Mouse (Mus musculus): ENCODE results near the gene Prr5.
A peak's percentile ranks its signal among the peaks of the same experiment; 100 is the strongest.

The Prr5 gene

DNA sequence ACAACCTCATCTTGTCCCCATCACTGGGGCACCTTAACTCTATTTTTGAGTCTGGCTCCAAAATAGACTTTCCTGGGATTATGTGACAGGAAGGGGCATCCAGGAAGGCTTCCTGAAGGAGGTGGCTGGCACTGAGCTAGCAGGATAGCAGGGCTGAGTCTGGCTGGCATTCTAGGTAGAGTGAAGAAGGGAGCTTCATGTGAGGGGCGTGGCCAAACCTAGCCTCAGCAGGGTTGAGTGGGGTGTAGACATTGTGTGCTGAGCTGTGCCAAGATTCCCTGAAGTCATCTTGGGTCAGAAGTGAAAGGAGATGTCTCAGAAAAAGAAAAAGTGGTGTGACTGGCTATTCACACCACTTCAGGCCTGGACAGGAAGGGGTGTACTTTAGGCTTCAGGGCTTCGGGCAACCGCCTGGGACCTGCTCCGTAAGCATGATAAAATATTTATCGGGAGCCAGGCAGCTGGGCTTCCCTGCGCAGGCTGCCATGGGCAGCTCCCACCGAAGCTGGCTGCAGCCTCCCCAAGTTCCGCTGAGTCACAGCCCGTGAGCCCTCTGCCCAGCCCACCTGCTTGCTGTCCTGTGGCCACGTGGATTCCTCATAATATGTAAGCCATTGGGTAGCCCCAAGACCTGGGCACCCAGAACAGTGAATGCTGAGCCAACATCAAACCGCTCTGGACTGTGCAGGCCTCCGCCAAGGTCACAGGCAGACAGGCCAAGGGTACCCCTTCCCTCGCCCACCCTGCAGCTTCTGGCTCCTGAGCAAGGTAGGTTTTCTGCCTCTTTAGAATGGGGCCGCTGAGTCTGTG is at the start of gene Prr5:
TSS of gene Prr5 (plus strand) at position 683 of the 810 bp plus-strand sequence.
- DNase-seq = no peak

DNA sequence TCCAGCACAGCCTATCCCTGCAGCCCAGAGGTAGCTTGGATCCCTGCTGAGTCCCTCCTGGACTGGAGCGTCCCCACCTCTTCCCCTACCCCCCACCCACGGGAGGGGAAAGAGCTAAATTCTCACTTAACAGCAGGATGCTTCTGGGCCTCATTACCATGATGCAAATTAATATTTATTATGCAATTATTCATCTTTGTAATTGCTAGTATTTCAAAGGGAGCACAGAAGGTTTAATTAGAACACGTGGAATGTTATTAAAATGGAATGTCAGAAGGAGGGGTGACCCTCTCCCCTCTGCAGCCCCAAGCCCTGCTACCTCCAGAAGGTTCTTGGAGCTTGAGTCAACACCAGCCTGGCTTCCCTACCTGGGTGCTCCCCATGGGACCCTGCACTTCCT is 49.4 kb upstream of the Prr5 start:
- DNase-seq = no peak

GRCm38 (mm10) chr15:84621722-84622428 is 47.5 kb upstream of the Prr5 start:
- DNase-seq = no peak

GRCm38 (mm10) chr15:84624870-84625269 is 44.5 kb upstream of the Prr5 start:
- no peak for DNase-seq

DNA sequence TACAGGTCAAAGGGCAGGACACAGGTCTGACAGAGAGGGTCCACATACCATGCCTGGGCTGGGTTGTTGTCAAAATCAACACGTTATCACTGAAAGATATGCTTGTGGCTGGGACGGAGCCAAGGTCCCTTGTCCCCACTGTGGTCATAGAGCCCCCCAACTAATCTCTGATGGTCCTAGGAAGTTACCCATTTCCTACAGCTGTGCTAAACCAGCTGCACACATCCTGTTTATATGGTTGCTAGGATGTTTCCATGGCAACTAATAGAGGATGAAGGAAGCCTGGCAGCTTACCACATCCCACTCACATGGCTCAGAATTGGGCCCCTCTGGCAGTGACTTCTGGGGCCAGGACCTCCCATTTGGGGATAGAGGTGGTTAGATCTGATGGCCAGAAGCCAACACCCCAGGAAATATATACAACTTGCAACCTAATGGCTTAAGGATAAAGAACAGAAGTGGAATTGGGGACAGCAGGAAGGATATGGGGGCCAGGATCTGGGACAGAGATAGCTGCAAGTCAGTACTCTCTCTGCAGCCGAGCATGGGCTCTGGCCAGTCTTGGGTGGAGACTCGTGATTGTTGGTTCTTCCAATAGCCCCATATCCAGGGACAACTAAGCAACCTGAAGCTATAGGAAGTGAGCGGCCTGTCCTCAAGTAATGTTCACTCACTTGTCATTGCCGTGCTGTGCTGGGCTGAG is 43.6 kb upstream of the Prr5 start:
- DNase-seq = peak; percentile 25

- no peak for DNase-seq
Measured at GRCm38 (mm10) chr15:84627308-84627707, 42.1 kb upstream of the Prr5 start.

- peak; percentile 55 for DNase-seq
Measured at GRCm38 (mm10) chr15:84629680-84630079, 39.7 kb upstream of the Prr5 start.

DNA sequence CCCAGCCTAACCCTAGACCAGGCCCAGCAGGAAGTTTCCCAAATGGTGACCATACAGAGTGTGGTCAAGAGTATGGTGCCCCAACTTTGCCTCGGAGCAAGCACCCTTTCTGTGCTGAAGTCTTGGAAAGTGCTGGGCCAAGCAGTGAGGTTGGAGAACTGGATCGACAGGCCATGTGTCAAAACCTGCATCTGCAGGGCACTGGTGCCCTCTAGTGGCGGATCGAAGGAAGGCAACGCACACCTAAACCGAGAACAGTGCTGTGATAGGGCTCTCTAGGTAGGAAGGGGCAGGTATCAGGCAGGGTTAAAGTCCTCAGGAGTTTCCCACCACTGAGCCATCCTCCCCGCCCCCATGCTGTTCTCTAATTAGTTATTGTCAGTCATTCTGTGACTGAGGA is 37.9 kb upstream of the Prr5 start:
- DNase-seq = peak; percentile 73

GRCm38 (mm10) chr15:84634361-84634760 is 35.1 kb upstream of the Prr5 start:
- DNase-seq = no peak

GRCm38 (mm10) chr15:84638405-84638804 is 31.0 kb upstream of the Prr5 start:
- DNase-seq = no peak

DNA sequence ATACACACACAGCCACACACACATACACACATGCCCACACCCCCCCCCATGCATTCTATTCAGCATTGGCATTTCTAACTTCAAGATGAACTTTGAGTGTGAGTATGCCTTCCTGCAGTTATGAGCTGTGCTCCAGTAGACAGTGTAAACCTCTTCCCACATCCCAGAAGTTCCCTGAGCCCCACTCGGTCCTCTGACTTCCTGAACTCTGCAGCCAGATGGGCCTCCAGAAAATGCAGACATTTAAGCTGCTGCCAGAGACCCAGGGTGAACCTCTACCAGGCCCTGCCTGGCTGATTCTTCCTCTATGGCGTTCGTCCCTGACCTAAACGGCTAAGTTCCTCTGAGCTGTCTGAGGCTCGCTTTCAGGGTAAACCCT is 30.4 kb upstream of the Prr5 start:
- DNase-seq = no peak

DNA sequence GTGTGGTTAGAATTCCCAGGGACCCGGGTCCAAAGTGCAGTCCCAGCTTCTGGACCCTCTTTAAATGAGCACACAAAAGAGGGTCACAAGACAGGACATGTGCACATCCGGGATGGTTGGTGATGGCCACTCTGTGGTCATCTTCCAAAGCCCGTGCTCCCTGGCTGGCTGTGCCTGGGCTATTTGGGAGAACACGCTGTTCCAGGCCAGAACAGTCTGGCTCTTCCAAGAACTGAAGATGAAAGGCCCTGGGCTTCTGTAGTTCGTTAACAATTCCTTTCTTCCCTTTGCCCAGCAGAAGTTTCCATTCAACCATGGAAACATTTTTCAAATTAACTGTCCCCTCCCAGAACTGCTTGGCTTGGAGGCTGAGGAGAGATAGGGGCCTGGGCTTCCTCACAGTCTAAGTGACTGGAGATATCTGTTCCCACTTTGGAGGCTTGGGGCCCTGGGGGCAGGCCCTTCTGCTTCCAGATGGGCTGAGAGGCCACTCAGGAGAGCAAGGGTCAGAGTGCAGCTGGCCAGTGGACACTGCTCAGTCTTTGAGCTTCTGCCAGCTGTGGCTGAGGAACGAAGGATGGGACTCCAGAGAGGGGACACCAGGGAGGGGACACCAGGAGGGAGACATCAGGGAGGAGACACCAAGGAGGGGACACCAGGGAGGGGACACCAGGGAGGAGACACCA is 29.8 kb upstream of the Prr5 start:
- no peak for DNase-seq

- no peak for DNase-seq
Measured at GRCm38 (mm10) chr15:84640722-84641121, 28.7 kb upstream of the Prr5 start.

GRCm38 (mm10) chr15:84641127-84641526 is 28.3 kb upstream of the Prr5 start:
- no peak for DNase-seq

- no peak for DNase-seq
Measured at GRCm38 (mm10) chr15:84641948-84642347, 27.5 kb upstream of the Prr5 start.

DNA sequence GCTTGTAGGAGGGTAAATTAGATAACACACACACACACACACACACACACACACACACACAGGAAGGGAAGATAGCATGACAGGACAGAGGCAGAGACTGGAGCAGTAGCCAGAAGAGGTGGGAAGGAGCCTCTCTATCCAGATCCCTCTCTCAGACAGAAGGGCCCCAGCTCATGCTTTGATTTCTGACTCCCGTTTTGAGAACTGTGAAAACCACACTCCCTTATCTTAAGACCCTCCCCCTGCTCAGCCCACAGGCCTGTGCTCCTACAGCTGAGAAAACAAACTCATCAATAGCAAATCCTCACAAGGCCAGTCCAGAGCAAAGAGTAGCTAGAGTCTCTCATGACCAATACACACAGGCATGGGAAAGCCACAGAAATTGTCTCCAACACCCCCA is 26.2 kb upstream of the Prr5 start:
- DNase-seq = no peak

DNA sequence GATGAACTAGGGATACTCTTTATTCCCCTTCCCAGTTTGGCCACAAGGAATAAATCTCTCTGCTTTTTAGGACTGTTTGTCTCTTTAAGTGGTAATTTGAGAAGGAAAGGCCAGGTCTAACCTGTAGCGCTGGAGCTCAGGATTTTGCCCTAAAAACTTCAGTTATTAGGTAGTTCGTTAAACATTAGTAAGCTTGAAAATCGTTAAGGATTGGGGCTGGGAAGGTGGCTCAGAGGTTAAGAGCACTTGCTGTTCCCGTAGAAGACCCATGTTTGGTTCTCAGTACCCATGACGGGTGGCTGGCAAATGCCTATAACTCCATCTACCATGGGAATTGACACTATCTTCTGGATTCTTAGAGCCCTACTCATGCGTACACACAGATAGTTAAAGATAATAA is 17.9 kb upstream of the Prr5 start:
- DNase-seq = no peak

GRCm38 (mm10) chr15:84653151-84653550 is 16.3 kb upstream of the Prr5 start:
- no peak for DNase-seq

DNA sequence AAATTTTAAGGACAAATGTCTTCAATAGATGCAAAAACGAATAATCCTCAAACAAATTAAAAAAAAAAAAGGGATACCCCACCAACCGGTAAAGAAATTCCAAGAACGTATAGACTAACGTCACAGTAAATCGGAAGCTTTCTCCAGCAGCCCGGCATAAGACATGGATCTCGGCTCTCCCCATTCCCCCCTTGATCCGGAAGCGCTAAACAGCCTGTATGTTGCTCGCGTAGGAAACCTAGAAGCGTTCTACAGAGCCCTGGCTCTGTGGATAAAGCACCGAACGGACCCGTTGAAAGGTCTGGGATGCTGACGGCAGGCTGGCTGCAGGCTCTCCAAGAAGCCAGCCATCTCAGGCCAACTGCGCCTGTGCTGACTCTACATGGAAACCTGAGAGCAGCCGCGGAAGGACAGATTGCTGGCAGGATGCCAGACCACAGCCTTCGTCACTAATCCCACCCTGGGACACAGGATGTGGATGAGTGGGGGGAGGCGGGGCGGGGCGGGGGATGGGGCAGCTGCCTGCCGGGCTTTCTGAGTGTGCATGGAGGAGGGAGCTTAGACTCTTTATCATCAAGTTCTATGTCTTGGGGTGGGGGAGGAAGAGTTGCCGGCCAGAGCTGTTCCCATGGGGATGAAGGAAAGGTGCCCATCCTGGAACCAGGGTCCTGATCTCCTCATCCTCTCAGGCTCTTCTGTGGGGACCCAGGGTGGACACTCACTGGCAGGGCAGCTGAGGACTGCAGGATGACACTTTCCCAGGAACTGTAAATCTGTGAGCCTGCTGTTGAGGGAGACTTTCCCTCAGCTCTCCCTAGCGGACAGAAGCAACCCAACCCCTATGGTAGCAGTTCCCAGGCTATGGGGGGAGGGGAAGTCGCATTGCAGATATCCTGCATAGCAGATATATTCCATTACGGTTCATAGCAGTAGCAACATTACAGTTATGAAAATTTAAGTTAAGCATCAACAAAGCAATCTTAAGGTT is 15.1 kb upstream of the Prr5 start:
- DNase-seq = peak; percentile 68

DNA sequence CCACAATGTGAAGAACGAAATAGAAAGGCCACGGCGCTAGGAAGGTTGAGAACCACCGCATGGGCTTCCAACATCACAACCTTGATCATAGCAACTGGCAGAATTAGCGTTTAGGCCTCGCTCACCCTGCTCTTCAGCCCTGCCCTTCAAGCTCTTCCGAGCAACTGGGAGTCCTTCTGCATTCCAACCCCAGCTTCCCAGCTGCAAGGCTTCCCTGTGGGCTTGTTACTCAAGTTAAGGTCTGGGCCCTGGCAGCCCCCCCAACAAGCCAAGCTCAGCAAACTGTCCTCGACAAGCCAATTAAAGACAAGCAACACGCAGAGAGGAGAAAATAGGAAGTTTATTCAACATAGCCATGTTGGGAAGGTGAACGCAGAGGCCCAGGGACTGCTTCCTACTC is 14.4 kb upstream of the Prr5 start:
- no peak for DNase-seq

GRCm38 (mm10) chr15:84656689-84657088 is 12.7 kb upstream of the Prr5 start:
- DNase-seq = no peak

Data from thymus, postnatal 14 days (tissue).